Mouse (Mus musculus): ENCODE results near the gene Cbx1.
A peak's percentile ranks its signal among the peaks of the same experiment; 100 is the strongest.
"Not testable (repeated sequence)": the region's sequence is repeated elsewhere in the genome, so short reads cannot be mapped to it uniquely, and the experiment has no call there.

Cbx1 gene

GRCm38 (mm10) chr11:96776068-96776467 lies 12.9 kb upstream of the Cbx1 start:
- no peak for DNase-seq

DNA sequence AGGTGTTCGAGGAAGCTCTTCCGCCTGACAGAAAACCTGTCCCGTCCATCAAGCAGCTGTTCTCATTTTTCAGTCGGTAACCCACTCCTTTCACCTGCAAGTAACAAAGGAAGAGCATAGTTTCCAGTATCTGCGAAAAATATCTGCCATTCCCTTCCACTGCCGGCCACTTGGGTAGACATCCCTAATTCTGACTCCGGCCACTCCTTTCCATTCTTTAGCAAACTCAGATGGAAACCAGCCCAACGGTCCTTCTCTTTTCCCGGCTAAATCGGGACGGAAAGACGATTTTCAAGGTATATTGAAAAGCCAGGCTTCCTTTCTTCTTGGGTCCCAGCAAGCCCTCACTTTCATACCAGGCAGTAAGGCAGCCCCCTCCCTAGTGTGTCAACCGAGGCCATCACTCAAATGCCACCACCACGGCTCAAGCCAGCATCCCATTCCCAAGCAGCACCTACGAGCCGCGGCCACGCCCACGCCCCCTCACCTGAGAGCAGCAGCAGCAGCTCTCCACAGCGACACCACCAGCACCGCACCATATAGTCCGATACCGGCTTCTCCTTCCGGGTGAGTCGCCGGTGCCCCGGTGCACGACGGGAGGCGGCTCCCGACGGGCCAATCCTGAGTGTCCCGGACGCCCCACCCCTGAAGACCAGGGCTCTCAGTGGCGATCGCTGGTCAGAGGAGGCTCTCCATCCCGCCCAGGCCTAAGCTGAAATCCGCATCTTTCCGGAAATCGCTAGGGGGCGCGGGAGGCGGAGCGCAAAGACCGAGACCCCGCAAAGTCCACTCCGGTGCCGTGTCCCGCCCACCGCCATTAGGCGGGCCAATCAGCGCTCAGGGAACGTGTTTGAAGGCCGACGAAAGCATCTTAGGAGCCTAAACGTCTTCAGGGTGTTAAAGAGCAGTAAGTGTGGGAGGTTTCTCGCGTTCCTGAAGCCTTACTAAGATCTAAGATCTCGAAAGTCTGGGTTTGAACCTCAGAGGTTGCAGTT lies 11.7 kb upstream of the Cbx1 start, which contains the start of gene Snx11:
Snx11 (minus strand) TSS at position 592 of the 995 bp plus-strand sequence.
- peak; percentile 100 for DNase-seq

DNA sequence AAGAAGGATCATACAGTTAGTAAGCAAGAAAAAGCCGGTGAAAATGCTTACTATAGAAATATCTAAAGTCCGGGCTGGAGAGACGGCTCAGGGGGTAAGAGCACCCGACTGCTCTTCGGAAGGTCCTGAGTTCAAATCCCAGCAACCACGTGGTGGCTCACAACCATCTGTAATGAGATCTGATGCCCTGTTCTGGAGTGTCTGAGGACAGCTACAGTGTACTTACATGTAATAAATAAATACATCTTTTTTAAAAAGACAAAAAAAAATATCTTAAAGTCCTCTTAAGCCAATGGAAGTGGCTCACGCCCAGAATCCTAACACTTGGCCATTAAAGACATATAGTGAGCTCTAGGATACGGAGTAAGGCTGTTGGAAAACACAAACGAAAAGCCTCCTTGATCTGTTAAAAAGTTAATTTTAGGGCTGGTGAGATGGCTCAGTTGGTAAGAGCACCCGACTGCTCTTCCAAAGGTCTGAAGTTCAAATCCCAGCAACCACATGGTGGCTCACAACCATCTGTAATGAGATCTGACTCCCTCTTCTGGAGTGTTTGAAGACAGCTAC lies 10.8 kb upstream of the Cbx1 start:
- not testable (repeated sequence) for DNase-seq

DNA sequence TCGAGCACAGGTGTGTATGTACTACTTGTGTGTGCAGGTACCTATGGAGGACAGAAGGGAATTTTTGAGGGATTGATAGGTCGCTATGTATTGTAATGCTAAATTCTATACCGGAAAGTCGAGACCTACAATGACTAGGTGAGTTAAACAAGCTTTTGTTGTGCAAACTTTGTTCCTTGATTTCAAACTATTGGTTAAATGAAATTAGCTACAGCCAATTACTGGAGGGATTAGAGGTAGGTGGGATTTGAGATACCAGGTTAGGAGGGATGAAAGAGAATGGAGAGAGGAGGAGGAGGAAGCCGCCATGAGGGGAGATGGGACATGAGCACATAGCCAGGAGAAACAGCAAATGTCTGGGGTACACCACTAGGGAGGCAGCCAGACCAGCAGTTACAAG lies 8.6 kb upstream of the Cbx1 start:
- DNase-seq, result no peak

GRCm38 (mm10) chr11:96781425-96781824 lies 7.5 kb upstream of the Cbx1 start:
- DNase-seq, result no peak

GRCm38 (mm10) chr11:96784847-96785246 lies 4.1 kb upstream of the Cbx1 start:
- DNase-seq, result peak; percentile 70 to 77

GRCm38 (mm10) chr11:96786731-96787450 lies 2.0 kb upstream of the Cbx1 start:
- no peak for DNase-seq

GRCm38 (mm10) chr11:96789990-96790389 lies 1.1 kb downstream of the Cbx1 start:
- DNase-seq, result no peak

- no peak for DNase-seq
These were observed 1.8 kb downstream of the Cbx1 start for GRCm38 (mm10) chr11:96790681-96791080.

- no peak for DNase-seq
These were observed 6.6 kb downstream of the Cbx1 start for GRCm38 (mm10) chr11:96795491-96795890.

GRCm38 (mm10) chr11:96796081-96796480 lies 7.2 kb downstream of the Cbx1 start:
- DNase-seq, result no peak

GRCm38 (mm10) chr11:96796586-96796985 lies 7.7 kb downstream of the Cbx1 start:
- no peak for DNase-seq

DNA sequence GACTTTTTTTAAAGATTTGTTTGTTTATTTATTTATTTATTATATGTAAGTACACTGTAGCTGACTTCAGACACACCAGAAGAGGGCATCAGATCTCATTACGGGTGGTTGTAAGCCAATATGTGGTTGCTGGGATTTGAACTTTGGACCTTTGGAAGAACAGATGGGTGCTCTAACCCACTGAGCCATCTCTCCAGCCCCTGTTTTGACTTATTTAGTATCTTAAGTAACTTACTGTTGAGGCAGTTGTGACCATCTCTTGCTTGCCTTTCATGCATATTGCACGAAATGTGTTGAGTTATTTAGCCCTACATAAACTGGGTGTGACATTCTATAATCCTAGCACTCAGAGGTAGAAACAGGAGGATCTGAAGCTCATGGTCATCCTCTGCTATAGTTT lies 10.6 kb downstream of the Cbx1 start:
- DNase-seq, result no peak

GRCm38 (mm10) chr11:96805606-96806005 lies 16.7 kb downstream of the Cbx1 start:
- DNase-seq, result no peak

GRCm38 (mm10) chr11:96808066-96808465 lies 19.1 kb downstream of the Cbx1 start:
- no peak for DNase-seq

GRCm38 (mm10) chr11:96809562-96810235 lies 20.8 kb downstream of the Cbx1 start:
- no peak for DNase-seq

DNA sequence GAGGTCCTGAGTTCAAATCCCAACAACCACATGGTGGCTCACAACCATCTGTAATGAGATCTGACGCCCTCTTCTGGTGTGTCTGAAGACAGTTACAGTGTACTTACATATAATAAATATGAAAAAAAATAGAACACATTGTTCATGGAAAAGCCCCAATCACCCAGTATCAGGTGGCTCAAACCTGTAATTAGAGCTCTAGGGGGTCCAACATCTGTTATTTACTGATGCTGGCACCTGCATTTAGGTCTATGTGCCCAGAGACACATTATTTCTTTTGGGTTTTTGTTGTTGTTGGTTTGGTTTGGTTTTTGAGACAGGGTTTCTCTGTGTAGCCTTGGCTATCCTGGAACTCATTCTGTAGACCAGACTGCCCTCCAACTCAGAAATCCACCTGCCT lies 22.3 kb downstream of the Cbx1 start:
- DNase-seq, result not testable (repeated sequence)

- DNase-seq, result no peak
These were observed 24.5 kb downstream of the Cbx1 start for GRCm38 (mm10) chr11:96813455-96813854.

DNA sequence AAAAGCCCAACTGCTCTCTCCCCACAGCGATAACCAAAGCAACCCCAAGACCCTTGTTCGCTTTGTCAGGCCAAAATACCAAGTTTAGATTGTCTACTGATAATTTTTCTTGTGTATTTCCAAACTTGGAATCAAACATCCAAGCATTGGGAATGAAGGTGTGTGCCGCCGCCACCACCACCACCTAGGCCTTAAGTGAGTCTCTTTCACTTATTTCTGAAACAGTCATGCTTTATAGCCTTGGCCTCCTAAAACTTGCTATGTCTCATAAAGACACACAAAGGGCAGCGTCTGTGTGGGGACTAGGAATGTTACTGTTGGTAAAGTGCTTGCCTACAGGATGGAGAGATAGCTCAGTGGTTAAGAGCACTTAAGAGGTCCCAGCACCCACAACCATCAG lies 25.0 kb downstream of the Cbx1 start:
- no peak for DNase-seq

GRCm38 (mm10) chr11:96814443-96814842 lies 25.5 kb downstream of the Cbx1 start:
- no peak for DNase-seq

DNA sequence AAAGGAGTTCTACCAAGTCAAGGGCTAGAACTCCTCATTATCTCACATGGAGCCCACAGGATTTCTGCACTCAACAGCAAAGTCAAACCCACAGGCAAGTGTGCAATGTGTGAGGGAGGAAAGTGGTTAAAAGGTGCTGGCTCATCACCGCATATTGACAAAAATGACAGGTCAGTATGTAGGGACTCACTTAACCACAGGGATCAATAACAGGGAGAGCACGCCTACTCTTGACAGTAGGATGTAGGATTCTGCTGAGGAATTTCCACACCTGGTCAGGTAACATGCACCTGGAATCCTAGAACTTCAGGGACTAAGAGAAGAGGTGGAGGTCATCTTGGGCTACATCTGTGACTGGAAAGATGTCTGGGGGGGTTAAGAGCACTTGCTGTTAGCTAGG lies 27.0 kb downstream of the Cbx1 start:
- no peak for DNase-seq

DNA sequence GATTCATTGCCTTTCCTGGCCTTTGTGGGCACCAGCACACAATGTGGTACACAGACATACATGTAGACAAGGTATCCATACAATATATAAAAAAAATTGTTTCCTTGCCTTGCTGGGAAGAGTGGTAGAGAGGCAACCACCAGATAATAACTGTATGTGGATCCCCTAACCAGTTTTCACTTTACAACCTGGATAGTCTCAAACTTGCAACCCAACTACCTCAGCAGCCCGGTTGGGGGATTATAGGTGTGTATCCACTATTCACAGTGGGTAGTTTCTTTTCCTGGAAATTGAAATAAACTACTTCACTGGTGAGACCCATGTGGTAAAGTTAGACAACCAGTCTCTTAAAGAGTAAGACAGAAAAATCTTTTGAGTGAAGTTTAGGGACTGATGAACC lies 27.6 kb downstream of the Cbx1 start:
- DNase-seq, result no peak

DNA sequence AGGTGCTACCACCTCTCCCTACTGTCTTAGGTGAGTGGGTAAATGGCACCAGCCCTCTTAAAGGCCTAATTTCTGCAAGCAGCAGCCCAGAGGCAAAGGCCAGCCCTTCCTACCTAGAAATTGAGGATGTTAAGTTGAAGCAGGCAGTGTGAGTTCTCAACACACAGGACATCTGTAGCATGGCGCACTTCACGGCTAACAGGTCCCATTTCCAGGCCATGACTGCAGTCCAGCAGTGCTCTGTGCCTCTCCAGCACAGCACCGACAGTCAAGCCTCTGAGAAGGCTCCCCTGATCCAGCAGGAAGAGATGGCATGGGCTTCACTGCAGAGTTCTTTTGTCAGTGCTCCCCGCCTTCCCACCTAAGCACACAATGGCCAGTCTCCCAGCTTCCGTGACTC lies 28.1 kb downstream of the Cbx1 start:
- no peak for DNase-seq

Data from lung, adult 18-20 months (tissue).